Mouse (Mus musculus): ENCODE measurements around the gene Dtx2. TPM values are rescaled to one million over a fixed set of nuclear protein-coding genes. Genes with fewer than 3 reads are reported as not detected.
A peak's percentile ranks its signal among the peaks of the same experiment; 100 is the strongest.
"Not testable (repeated sequence)": the region's sequence is repeated elsewhere in the genome, so short reads cannot be mapped to it uniquely, and the experiment has no call there.

Gene Dtx2
- total RNA-seq, 2 experiments from 2014 or later = 8.0 to 9.5 TPM

- Histone ChIP-seq H3K27ac (no peak overlapping the region), H3K4me3 (no peak overlapping the region)
- DNase-seq (ENCODE audit: extremely low spot score in 1 of 2, low spot score in 2 of 2) = no peak
- intact Hi-C loops (cut with DNase I) = no loop called here
- TF ChIP-seq CTCF (IDR thresholded peaks at IDR 0.05) = no peak
Measured at GRCm38 (mm10) chr5:136052861-136053655, 58.5 kb downstream of the Dtx2 start.

- DNase-seq (ENCODE audit: extremely low spot score in 1 of 2, low spot score in 2 of 2) = no peak
- intact Hi-C loops (cut with DNase I) = no loop called here
- no peak for TF ChIP-seq CTCF (IDR thresholded peaks at IDR 0.05)
- Histone ChIP-seq H3K27ac (no peak within 1 kb of the TSS), H3K4me3 (no peak within 1 kb of the TSS)
Measured at GRCm38 (mm10) chr5:136054301-136055077, 59.9 kb downstream of the Dtx2 start, which contains the start of gene Upk3bl. Upk3bl (plus strand) TSS chr5:136054492.

GRCm38 (mm10) chr5:136056062-136056461, 61.5 kb downstream of the Dtx2 start:
- no peak for TF ChIP-seq CTCF (IDR thresholded peaks at IDR 0.05)
- DNase-seq (ENCODE audit: extremely low spot score in 1 of 2, low spot score in 2 of 2) = no peak
- H3K4me3 ChIP-seq = no peak overlapping the region
- no peak overlapping the region for H3K27ac ChIP-seq
- intact Hi-C loops (cut with DNase I) = no loop called here

- H3K27ac ChIP-seq = no peak overlapping the region
- DNase-seq (ENCODE audit: extremely low spot score in 1 of 2, low spot score in 2 of 2) = no peak
- H3K4me3 ChIP-seq = no peak overlapping the region
- no peak for TF ChIP-seq CTCF (IDR thresholded peaks at IDR 0.05)
- intact Hi-C loops (cut with DNase I) = no loop called here
Measured at GRCm38 (mm10) chr5:136057085-136057484, 62.5 kb downstream of the Dtx2 start.

GRCm38 (mm10) chr5:136061567-136061966, 67.0 kb downstream of the Dtx2 start:
- Histone ChIP-seq H3K4me3 (no peak overlapping the region), H3K27ac (no peak overlapping the region)
- peak; percentile 97 for TF ChIP-seq CTCF (IDR thresholded peaks at IDR 0.05)
- intact Hi-C loops (cut with DNase I) = loop anchor here (5.0 kb wide), 2 partner anchors 164 to 184 kb away; no protein-coding TSS in a partner anchor
- DNase-seq (ENCODE audit: extremely low spot score in 1 of 2, low spot score in 2 of 2) = peak; percentile 63 to 75

- intact Hi-C loops (cut with DNase I) = loop anchor here (5.0 kb wide), 2 partner anchors 167 to 187 kb away; no protein-coding TSS in a partner anchor
- no peak for DNase-seq (ENCODE audit: extremely low spot score in 1 of 2, low spot score in 2 of 2)
- no peak for TF ChIP-seq CTCF (IDR thresholded peaks at IDR 0.05)
- H3K4me3 ChIP-seq = no peak overlapping the region
- H3K27ac ChIP-seq = no peak overlapping the region
Measured at GRCm38 (mm10) chr5:136063920-136064319, 69.3 kb downstream of the Dtx2 start.

- H3K27ac ChIP-seq; intact Hi-C loops (cut with DNase I); H3K4me3 ChIP-seq; DNase-seq (ENCODE audit: extremely low spot score in 1 of 2, low spot score in 2 of 2): not testable (repeated sequence)
Measured at GRCm38 (mm10) chr5:136066404-136067148, 72.0 kb downstream of the Dtx2 start.

GRCm38 (mm10) chr5:136069411-136069810, 74.8 kb downstream of the Dtx2 start:
- DNase-seq (ENCODE audit: extremely low spot score in 1 of 2, low spot score in 2 of 2) = no peak
- H3K4me3 ChIP-seq = no peak overlapping the region
- no peak for TF ChIP-seq CTCF (IDR thresholded peaks at IDR 0.05)
- intact Hi-C loops (cut with DNase I) = no loop called here
- H3K27ac ChIP-seq = no peak overlapping the region

- H3K4me3 ChIP-seq = no peak overlapping the region
- TF ChIP-seq CTCF (IDR thresholded peaks at IDR 0.05) = no peak
- DNase-seq (ENCODE audit: extremely low spot score in 1 of 2, low spot score in 2 of 2) = no peak
- H3K27ac ChIP-seq = no peak overlapping the region
- intact Hi-C loops (cut with DNase I) = no loop called here
Measured at GRCm38 (mm10) chr5:136073051-136073450, 78.5 kb downstream of the Dtx2 start.

- TF ChIP-seq CTCF (IDR thresholded peaks at IDR 0.05) = no peak
- Histone ChIP-seq H3K4me3 (no peak overlapping the region), H3K27ac (no peak overlapping the region)
- no peak for DNase-seq (ENCODE audit: extremely low spot score in 1 of 2, low spot score in 2 of 2)
- intact Hi-C loops (cut with DNase I) = no loop called here
Measured at GRCm38 (mm10) chr5:136073526-136073925, 78.9 kb downstream of the Dtx2 start.

- no peak for DNase-seq (ENCODE audit: extremely low spot score in 1 of 2, low spot score in 2 of 2)
- Histone ChIP-seq H3K4me3 (no peak overlapping the region), H3K27ac (no peak overlapping the region)
- intact Hi-C loops (cut with DNase I) = no loop called here
- no peak for TF ChIP-seq CTCF (IDR thresholded peaks at IDR 0.05)
Measured at GRCm38 (mm10) chr5:136075076-136075475, 80.5 kb downstream of the Dtx2 start.

GRCm38 (mm10) chr5:136076284-136076683, 81.7 kb downstream of the Dtx2 start:
- no peak for TF ChIP-seq CTCF (IDR thresholded peaks at IDR 0.05)
- Histone ChIP-seq H3K27ac (no peak overlapping the region), H3K4me3 (no peak overlapping the region)
- intact Hi-C loops (cut with DNase I) = no loop called here
- DNase-seq (ENCODE audit: extremely low spot score in 1 of 2, low spot score in 2 of 2) = no peak

Measured in left cerebral cortex, adult 2 months (tissue).